Mouse (Mus musculus): Measurements from ENCODE around the gene Slc48a1.

DNA sequence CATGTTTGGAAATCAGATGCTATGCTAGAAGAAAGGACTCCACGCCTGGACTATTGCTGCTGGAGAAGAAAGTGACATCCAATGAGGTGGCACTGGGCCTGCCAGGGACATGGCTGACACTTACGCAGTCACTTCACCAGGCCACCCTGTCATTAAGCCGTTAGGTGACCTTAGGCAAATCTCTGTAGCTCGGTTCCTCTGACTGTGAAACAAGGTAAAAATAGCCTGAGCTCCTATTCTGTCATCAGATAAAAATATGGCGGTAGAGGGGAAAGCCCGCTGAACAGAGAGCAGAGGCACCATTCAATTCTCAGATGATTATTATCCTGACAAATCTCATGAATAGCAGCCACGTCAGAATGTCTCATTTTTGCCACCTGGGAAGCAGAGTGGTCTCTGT lies 36.2 kb upstream of the Slc48a1 start:
- TF ChIP-seq CTCF (IDR thresholded peaks at IDR 0.05; ENCODE audit: low read depth) (no peak), EP300 (optimal IDR thresholded peaks at IDR 0.05) (no peak)
